Mouse (Mus musculus): ENCODE measurements around the gene Ankrd45.
"Not testable (repeated sequence)": the region's sequence is repeated elsewhere in the genome, so short reads cannot be mapped to it uniquely, and the experiment has no call there.

Ankrd45 gene

DNA sequence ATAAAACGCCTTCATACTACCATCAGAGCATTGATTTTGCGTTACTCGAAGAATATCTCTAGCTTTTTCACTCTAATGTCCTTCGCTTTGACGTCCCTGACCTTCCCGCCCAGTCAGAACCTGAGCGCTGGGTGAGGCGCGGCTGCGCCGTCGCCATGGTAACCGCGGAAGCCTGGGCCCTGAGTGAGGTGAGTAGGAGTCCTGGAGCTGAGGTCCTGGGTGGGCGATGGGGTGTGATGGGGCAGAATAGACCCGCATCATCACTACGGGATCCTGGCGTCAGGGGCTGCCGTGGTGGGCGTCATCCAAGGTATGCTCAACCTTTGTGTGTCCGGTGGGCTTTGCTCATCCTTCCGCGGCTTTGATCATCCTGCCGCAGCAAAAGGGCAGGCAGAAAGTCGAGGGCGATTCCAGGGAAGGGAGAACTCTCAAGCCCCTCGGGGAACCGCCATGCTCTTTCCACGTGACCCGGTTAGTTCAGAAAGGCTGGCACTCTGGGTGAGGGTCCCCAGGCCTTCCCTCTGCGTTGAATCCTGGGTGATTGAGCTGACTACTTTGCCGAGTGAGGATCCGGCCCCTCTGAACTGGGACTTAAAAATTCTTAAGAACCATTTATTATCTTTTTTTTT, at the start of gene Ankrd45:
Gene Ankrd45 (plus strand): TSS at position 161 of the 629 bp plus-strand sequence.
- DNase-seq, result peak; percentile 29 to 40

- no peak for DNase-seq
Measured at GRCm38 (mm10) chr1:161099721-161100405, 42.6 kb upstream of the Ankrd45 start.

DNA sequence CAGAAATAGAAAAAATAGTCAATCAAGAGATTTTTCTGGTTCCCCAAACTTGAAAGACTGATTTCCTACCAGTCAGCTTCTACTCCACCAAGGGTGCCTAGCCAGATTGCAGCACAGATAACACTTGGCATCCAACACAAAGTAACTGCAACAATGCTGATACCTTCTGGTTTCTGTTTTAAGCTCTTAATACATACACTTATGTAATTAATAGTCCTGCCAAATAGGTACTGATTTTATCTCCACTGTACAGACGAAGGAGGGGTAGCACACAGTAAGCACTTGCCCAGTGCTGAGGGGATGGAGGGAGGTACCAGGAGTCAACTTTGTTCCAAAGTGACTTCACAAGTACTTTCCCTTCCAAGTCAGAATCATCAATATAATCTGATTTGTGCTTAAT, 38.6 kb upstream of the Ankrd45 start:
- DNase-seq, result no peak

DNA sequence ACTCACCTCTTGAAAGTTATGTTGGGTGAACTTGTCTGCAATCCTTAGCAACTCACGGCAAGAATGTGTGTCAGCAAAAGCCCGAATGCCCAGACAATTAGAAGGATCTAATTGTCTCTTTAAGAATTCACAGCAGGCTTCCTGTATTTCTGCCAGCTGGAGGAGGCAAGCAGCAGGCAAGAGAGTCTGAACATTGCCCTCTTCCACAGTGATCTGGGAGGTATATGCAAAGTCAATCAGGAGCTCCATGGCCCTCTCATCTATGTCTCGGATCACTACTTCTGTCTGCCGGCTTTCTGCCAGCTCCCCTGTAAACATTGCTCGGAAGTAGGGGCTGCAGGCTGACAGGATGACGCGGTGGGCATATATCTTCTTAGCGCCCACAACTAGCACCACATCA, 33.3 kb upstream of the Ankrd45 start:
- DNase-seq, result no peak

- no peak for DNase-seq
Measured at GRCm38 (mm10) chr1:161114591-161114990, 27.9 kb upstream of the Ankrd45 start.

DNA sequence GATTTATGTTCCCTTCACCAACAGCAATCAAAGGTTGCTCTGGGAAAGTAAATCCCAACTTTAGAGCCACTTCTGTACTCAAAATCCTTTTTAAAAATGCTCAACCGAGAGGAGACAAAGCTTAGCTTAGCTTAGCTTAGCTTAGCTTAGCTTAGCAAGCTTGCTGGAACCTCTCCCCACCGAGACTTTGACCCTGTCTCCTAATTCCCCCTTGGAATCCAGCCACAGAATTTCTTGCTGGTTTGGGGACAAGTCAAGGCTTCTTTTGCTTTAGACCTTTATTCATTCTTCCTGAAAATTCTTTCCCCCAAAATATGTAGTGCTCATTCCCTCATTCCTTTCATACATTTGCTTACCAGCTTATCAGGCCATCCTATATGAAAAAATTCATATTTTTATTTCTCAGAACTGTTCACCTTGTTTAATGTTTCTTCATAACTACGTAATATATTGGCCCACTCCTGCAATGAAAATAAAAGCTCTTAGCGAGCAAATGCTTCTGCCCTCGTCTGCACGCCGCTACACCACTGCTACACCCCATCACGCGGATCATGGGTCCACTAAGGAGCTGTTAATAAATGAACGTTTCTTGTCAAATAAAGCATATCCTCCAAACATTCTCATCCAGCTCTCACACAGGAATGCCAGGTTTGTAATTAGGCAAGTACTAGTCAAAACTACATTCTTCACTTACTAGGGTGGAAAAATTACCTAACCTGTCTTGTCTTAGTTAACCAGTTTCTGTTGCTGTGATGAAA, 19.7 kb upstream of the Ankrd45 start:
- no peak for DNase-seq

DNA sequence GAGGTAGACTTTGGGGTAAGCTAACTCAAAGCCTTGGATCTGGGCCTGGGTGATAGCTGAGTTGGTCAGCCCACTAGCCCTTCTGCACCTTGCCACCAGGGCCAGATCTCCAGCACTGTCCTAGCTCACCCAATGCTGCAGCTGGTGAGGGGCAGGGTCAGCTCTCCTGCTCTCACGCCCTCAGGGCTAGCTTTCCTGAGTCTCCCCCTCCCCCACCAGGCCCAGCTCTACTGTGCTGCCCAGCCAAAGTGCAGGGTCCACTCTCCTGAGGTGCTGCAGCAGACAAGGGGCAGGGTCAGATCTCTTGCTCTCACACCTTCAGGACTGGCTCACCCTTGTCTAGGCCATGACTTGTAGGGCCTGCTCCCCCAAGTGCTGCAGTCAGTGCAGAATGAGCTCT, 16.0 kb upstream of the Ankrd45 start:
- DNase-seq, result no peak

DNA sequence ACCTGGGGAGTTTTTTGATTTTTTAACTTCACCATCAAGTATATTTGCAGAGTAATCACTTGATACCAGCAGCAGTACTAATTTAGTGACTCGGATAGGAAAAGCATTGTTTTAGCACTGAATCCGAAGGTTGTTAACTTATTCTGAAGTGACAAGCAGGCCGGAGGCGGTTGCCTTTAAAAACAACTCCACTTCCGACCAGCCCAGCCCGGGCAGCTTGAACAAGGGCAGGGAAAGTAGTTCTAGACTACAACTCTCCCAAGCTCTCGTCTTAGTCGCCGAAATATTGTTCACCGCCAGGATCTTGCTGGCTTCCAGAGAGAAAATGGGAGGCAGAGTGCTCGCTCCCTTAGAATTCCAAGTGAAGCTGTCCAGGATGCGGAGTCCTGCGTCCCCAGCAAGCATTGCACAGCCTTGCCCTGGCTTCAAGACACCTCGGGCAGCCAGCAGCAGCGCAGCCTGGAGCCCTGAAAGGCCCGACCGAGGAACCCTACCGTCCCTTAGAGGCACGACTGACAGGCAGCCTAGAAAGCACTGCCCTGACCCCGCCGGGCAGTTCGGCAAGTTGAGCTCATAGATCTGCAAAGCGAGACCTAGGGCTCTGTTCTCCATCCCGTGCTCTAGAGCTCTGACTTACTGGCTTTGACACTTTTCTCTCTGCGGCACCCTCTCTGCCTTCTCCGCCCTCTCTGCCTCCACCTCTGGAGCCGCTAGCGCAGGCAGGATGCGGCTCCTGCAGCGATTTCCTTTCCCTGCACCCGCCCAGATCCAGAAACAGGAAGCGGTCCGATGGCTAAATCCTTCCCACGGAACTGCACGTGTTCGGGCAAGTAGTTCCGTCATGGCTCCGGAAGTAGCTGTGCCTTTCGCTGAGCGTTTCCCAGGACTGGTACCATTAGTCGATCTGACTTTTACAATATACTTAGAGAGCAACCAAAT, 11.5 kb upstream of the Ankrd45 start, which contains the start of gene Klhl20:
Gene Klhl20 (minus strand): TSS at position 786 of the 939 bp plus-strand sequence.
- DNase-seq, result peak; percentile 94 to 97

DNA sequence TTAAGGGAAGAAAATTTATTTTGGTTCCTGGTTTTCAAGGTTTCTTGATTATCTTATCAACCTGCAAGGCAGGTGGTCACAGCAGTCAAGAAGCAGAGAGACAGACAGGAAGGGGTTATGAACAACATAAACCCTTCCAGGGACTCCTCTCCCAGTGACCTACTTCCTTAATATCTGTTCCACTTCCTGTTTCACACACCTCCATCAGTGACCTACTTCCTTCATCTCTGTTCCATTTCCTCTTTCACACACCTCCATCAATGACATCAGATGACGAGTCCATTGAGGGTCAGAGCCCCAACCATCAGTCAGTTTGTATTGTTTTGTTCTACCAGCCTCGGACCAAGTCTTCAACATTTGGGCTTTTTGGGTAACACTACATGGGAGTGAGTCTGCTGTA, 3.0 kb upstream of the Ankrd45 start:
- DNase-seq, result no peak

- DNase-seq, result no peak
Measured at GRCm38 (mm10) chr1:161140026-161140762, 2.3 kb upstream of the Ankrd45 start.

DNA sequence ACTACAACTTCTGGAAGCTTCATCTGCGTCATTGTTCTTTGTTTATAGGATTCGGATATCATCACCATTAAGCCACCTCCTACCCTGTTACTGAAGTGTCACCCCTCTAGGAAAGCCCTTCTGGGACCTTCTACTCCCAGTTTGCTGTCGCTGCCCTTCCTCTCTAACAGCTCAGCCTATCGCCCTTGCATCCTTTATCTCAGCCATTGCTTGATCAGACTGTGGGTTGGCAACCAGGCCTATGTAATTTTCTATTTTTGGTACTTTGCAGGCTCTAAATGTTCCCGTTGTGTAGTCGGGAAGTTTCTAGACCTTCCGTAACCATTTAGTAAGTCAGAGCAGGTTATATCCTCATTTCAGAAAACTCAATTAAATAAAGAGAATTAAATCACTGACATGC, 725 bp downstream of the Ankrd45 start:
- no peak for DNase-seq

- not testable (repeated sequence) for DNase-seq
Measured at GRCm38 (mm10) chr1:161145611-161146010, 3.1 kb downstream of the Ankrd45 start.

DNA sequence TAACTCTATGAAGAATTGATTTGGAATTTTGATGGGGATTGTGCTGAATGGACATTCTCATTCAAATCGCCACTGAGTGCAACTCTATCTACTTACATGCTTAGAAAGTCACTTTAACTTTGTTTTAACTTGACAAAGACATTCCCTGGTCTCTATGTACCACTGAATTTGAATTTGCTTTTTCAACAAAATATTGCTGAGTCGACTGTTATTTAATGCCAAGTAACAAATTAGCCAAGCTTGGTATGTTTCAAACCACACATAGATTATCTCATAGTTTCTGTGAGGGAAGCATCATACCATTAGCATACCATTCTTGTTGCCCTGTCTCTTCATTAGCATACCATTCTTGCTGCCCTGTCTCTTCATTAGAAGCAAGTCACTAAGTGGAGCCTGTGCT, 5.4 kb downstream of the Ankrd45 start:
- no peak for DNase-seq

GRCm38 (mm10) chr1:161151098-161151497, 8.6 kb downstream of the Ankrd45 start:
- no peak for DNase-seq

GRCm38 (mm10) chr1:161156546-161156945, 14.1 kb downstream of the Ankrd45 start:
- DNase-seq, result no peak

DNA sequence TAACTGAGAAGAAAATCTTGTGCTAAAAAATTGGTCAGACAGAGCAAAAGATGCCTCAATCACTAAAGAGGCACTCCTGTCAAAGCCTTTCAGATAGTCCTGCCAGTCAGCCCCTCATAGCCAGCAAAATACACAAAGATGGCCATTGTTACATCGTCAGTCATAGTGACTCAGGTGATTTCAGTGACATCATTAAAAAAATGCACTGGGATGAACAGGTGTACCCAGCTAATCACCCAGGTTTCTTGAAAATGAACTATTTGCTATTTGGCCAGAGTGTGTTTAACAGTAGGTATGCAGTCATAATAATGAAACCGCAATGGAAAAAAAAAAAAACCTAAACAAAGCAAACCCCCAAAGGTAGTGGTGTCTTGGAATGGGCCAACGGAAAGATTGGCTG, 16.7 kb downstream of the Ankrd45 start, which contains the start of gene Tex50:
Gene Tex50 (minus strand): TSS at position 101 of the 400 bp plus-strand sequence.
- DNase-seq, result no peak

- no peak for DNase-seq
Measured at GRCm38 (mm10) chr1:161160266-161160665, 17.8 kb downstream of the Ankrd45 start.

GRCm38 (mm10) chr1:161170651-161171050, 28.2 kb downstream of the Ankrd45 start:
- DNase-seq, result peak; percentile 79

DNA sequence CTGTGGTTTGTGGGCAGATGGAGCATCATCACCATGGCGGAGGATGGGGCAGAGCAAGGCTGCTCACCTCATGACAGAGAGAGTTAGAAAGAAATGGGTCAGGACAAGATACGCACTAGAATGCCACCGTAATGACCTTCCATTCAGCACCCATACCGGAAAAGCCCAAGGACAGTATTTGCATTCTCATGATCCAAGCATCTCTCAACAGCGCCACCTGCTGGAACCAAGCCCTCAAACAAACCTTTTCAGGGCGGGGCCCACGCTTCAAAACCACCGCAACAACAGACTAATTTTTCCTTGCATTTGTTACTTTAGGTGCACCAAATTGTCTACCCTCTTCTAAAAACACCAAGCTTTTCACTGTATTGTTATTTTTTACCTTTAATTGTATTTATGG, 38.2 kb downstream of the Ankrd45 start:
- DNase-seq, result peak; percentile 25 to 61

- no peak for DNase-seq
Measured at GRCm38 (mm10) chr1:161182386-161182785, 39.9 kb downstream of the Ankrd45 start.

- DNase-seq, result no peak
Measured at GRCm38 (mm10) chr1:161183677-161184076, 41.2 kb downstream of the Ankrd45 start.

DNA sequence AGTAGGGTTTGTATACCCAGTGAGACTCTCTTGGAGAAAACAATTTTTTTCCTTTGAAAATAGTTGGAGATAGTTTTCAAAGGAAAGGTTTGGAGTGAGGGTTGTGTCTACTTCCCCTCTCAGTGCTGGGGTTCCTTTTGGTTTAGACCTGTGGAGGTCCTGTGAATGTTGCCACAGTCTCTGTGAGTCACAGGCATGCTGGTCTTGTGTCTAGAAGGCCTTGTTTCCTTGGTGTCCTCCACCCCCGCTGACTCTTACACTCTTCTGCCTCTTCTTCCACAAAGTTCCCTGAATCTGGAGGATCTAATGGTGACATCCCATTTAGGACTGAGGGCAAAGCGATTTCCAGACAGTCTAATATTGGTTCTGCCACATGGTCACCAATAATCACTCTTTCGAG, 42.9 kb downstream of the Ankrd45 start:
- DNase-seq, result no peak

All from lung, postnatal 4 days (tissue).